Mouse (Mus musculus) ZHBTc4 (cell line): ENCODE data around the gene Rap1gap2.

Experiments
- DNase-seq: peaks from one replicate; pipeline ENCODE4 v3.0.0-alpha.2; 2011; ENCODE audit warnings: low read depth, low spot score

Rap1gap2 gene

GRCm38 (mm10) chr11:74412462-74412861, 198.3 kb downstream of the Rap1gap2 start:
- no peak for DNase-seq

GRCm38 (mm10) chr11:74411943-74412342, 198.8 kb downstream of the Rap1gap2 start:
- DNase-seq, result no peak

DNA sequence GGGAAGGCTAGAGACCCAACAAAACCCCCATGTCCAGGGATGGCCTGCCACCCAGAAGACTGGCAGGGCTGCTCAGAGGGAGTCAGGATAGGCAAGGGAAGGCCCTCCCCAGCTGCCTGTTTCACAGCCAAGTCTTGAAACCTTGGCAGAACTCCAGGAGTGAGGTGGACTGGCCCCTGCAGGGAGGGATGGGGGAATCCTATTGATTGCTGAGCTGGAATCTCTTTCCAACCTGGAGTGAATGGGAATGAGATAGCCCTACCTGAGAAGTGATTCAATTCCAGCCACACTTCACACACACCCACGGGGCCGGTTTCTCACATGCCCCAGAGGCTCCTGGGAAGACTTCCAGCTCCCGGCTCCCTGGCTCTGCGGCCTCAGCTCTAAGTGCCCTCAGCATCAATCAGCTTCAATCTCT, 200.9 kb downstream of the Rap1gap2 start:
- no peak for DNase-seq

GRCm38 (mm10) chr11:74409447-74409754, 201.3 kb downstream of the Rap1gap2 start:
- no peak for DNase-seq

DNA sequence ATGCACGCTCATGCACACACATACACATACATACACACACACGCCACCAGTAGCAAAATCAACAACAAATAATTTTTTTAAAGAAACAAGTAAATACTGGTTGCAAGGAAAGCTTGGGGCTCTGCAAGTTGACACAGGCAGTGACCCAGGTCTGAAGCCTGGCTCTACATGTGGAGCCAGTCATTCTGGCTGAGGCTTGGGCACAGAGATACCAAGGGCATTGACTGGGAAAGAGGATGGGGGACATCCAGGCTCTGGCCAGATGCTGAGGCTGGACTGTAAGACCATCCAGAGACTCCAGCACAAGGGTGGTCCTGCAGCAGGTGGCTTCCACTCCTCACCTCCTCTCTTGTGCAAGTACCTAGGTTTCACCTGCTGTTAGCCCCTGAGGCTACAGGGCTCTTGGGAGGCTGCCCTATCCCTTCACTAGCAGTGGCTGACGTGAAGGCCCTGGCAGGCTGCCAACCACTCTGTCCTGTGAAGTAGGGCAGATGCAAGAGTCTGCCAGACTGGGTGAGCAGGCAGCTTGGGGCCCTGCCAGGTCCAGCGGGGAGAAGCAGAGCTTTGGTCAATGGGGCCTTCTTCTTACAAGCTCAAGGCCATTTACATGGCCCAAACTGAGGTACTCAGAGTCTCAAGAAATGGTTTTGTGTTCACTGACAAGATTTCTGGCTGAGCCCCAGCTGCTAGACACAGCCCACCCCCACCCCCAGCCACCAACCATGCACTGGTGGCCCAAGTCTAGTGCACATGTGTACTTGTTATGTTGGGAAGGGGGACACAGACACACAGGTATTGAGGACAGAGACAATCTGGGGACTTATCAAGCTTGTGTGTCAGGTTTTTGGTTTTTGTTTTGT, 201.9 kb downstream of the Rap1gap2 start:
- no peak for DNase-seq

DNA sequence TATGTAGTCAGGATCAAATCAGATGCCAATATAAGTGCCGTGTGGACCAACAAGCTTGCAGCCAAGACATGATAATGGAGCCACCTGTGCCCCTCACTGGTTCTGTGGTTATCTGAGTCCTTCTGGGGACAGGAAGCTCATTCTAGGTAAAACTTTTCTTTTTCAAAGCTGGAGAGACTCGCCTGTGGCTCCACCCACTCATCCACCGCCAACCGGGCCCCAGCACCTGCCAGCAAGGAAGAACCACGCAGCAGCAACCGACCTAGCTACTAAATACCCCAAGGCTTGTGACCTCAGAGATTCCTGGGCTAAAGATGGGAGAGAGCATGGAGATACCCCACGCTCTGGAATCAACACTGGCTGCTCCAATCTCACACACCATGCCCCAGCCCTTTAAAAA, 205.5 kb downstream of the Rap1gap2 start:
- DNase-seq, result no peak

GRCm38 (mm10) chr11:74404216-74404615, 206.5 kb downstream of the Rap1gap2 start:
- DNase-seq, result no peak

DNA sequence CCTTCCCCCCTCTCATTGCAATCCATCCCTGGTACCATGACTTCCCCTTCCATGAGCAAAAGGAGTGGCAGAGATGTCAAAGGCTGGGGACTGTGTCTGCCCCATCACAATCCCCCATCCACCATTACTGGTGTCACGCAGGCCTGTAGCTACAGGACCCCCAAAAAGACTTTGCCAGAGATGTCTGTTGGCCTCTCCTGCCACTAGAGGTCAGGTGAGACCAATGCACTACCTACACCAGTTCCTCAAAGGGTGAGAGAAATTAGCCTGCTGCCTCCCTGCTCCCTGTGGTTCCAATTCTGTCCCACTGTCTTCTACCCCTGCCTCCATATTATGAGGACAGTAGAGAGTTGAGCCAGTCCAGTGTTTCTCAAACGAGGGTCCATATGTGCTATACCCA, 208.6 kb downstream of the Rap1gap2 start:
- DNase-seq, result no peak

GRCm38 (mm10) chr11:74395583-74395982, 215.1 kb downstream of the Rap1gap2 start:
- DNase-seq, result no peak

DNA sequence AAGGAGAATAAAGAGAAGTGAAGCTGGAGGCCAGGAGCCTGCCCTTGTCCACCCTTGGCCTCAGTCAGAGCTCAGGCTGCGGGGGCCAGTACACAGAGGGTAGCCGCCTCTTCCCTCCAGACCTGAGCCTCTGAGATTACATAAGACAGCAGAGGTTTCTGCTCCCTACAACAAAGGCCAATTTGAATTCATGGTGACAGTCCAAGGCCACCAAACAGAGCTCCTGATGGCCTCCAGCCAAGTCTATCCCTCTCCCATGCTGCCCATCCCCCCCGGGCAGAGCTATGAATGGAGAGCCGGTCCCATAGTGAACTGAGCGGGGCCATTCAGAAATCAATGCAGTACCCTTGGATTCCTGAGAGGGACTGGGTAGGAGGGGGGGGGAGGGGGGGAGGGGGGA, 217.2 kb downstream of the Rap1gap2 start:
- DNase-seq, result no peak

DNA sequence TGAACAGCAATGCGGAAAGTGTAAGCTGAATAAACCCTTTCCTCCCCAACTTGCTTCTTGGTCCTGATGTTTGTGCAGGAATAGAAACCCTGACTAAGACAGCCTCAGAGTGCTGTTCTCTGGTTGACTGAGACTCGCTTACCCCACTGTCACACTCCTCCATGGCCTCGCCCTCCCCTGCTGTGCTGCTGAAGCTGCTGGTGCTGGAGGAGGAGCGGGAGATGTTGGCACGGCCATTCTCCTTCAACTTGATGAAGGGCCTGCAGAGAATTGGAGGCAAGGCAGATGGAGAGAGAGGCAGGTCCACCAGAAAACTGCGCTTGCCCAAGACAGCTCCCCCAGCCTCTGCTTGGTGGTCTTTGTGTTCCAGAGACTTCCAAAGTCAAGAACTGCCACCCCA, 217.8 kb downstream of the Rap1gap2 start:
- DNase-seq, result no peak

GRCm38 (mm10) chr11:74391899-74392298, 218.8 kb downstream of the Rap1gap2 start:
- no peak for DNase-seq

GRCm38 (mm10) chr11:74387203-74387602, 223.5 kb downstream of the Rap1gap2 start:
- no peak for DNase-seq

GRCm38 (mm10) chr11:74385674-74386073, 225.0 kb downstream of the Rap1gap2 start:
- no peak for DNase-seq

DNA sequence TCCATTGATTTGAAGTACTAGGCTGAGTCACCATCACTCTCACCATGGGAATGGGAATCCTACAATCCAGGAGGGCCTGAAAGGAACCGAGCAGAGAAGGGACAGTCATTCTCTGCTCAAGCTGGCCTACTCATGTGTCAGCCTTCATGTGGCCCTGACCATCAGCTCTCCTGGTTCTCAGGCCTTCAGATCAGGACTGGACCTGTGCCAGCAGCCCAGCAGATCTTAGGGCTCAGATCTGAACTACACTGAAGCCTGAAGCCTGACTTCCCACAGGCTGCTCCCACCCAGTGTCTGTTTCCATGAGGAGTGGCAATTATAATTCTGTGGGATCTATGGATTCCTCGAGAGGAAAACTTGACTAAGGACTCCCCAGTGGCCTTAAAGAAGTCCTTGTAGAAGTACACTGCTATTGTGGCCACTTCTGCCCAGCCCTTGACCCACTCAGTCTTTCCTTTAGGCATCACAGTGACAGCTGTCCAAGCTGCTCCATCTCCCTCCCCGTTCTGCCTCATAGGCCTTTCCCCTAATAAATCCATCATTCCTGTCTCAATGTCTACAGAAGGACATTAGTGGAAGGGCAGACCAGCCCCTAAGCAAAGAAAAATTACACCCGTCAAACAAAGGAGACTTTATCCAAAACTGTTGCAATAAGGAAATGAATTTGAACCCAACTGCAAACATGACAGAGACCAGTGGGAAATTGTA, 231.4 kb downstream of the Rap1gap2 start:
- no peak for DNase-seq

DNA sequence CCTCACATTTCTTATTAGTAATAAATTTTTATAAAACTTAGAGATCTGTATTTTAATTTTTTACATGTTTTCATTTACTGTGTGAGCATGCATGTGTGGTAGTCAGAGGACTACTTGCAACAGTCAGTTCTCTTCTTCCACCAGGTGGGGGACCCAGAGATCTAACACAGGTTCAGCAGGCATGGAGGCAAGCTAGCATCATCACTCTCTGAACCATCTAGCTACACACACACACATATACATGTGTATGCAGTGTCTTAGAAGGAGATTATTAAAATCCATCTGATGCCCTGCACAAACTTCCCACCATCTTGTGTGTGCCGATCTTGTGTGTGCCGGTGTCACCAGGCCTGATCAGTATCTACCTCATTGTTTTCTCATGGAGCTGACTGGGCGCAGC, 233.9 kb downstream of the Rap1gap2 start:
- DNase-seq, result peak; percentile 75

DNA sequence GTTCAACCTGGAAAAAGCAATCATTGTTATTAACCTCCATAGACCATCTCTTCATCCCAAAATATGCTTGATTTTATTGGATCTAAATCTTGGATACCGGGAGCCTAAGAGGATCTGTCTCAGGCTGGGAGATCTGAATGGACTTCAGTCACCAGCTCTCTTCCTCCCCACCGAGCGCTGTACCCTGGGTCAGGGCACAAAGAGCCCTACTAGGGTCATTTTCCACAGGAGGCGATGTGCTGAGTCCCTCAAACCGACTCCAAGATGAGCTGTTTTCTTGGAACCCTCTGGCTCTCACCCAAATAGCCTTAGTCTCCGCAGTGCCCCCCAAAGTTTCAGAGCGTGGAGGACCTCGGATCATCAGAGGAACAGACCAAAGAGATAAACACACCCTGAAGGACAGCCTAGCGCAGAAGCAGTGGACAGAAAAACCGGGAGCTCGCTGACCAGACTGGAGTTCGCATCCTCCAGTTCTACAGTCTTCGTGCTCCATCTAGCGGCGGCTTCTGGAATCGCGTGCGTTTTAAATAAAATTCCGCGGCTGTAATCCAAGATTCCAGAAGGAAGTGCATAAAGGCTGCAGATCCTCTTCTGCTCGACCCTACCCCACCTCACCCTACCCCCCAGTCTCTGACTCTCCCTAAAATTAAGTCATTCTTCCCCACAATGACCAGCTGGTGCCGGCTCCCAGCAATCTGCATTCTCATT, 239.2 kb downstream of the Rap1gap2 start:
- peak; percentile 84 for DNase-seq

DNA sequence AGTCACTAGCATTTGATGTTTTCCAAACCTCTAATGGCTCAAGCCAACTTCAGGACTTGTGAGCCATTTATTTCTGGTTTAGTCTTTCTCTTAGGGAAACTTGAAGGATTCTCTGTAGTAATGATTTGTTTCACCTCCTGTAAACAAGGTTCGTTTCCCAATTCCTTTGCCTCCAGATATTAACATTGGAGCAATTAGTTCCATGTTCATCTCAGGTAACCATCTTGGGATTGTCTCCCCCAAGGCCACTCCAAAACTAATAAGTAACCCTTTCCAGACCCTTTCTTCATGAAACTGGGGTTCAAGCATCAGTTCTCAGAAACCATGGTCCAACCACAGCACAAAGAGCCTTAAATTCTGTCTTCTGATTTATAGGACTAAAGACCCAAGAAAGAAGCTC, 248.9 kb downstream of the Rap1gap2 start, which contains the start of gene Olfr412:
Gene Olfr412, plus strand, starts transcription at position 301 of the 400 bp plus-strand sequence.
- no peak for DNase-seq

DNA sequence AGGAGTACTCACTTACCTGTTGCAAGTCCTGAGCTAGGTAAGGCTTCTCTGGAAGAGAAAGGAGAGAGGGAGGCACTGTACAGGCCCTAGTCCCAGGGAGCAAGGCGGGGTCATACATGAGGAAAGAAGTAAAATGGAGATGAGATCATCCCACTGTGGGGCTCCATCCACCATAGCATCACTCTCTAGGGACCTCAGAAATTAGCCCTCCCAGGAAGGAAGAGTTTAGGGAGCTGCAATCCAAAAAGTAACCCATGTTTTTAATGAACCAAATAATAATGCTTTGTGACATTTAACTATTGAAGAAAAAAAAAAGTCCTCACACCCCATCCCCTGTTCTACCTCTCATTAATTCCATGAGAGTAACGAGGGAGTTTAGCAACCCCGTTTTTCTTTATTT, 258.2 kb downstream of the Rap1gap2 start, which contains the start of gene Olfr411:
Gene Olfr411, minus strand, starts transcription at position 101 of the 400 bp plus-strand sequence.
- no peak for DNase-seq

- no peak for DNase-seq
These were observed 272.8 kb downstream of the Rap1gap2 start, which contains the start of gene Olfr410 for GRCm38 (mm10) chr11:74337931-74338330. Gene Olfr410, minus strand, starts transcription at chr11:74338031.
